Mouse (Mus musculus): ENCODE measurements at regions not wholly inside any gene's neighbourhood (a gene's known extent, or its start where the extent isn't known, plus 50 kb on each side); places are given as distances from the start of the nearest gene placed in this dataset.

DNA sequence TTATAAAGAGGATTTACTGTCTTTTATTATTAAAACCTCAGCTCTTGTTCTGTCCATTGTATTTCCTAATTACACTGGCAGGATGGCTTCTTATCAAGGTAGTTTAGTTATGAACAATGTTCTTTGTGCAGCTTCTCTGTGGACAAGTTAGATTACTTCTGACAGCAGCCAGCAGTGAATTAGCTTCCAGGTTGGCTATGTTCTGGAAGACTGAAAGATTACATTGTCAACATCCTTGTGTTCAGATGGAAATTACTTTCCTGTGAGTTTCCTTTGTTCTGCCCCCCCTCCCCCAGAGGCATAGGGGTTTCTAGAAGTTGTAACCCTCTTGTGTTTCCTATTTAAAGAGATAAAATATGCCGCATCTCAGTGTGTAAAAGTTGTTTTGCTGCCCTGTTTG is 846.1 kb downstream of the Car8 start:
- TF ChIP-seq USF1 (IDR thresholded peaks at IDR 0.05; ENCODE audit: low read depth, low read length) (no peak), POLR2A (IDR thresholded peaks at IDR 0.05; ENCODE audit: low read depth, low read length) (no peak), NELFE (IDR thresholded peaks at IDR 0.05; ENCODE audit: low read depth, low read length) (no peak), TCF12 (IDR thresholded peaks at IDR 0.05; ENCODE audit: low read depth, low read length) (no peak), NRF1 (IDR thresholded peaks at IDR 0.05; ENCODE audit: low read depth, low read length) (no peak), MEF2A (IDR thresholded peaks at IDR 0.05; ENCODE audit: borderline replicate concordance, low read depth, low read length) (no peak), MYC (IDR thresholded peaks at IDR 0.05; ENCODE audit: low read depth, low read length) (no peak), CTCF (conservative IDR thresholded peaks at IDR 0.05 in 1 of 2, IDR thresholded peaks at IDR 0.05 in 1 of 2; ENCODE audit: low read depth in 2 of 2, low read length in 2 of 2) (no peak), E2F4 (IDR thresholded peaks at IDR 0.05; ENCODE audit: insufficient replicate concordance, low read depth, low read length) (no peak), ZNF384 (IDR thresholded peaks at IDR 0.05; ENCODE audit: low read depth, low read length) (no peak), MAFK (IDR thresholded peaks at IDR 0.05; ENCODE audit: insufficient replicate concordance, low read length) (no peak), EP300 (IDR thresholded peaks at IDR 0.05; ENCODE audit: low read length) (no peak)

Data from CH12.LX (cell line).